Mouse (Mus musculus): Measurements from ENCODE around the gene Rdh14. TPM values are rescaled to one million over a fixed set of nuclear protein-coding genes. Genes with fewer than 3 reads are reported as not detected.

Rdh14 gene
- 4.5 and 6.4 TPM in 2 replicates for polyA plus RNA-seq (2012; rRNA removed)
- polyA plus RNA-seq (2014; fragmentation: Nextera tagmentation; extraction: Ambion mirVana) = 13.6 and 14.3 TPM in 2 replicates

GRCm38 (mm10) chr12:10390671-10391441 is at the start of gene Rdh14:
Gene Rdh14 (plus strand): TSS chr12:10390772.
- Histone ChIP-seq H3K9ac (replicated peaks) (peak within 1 kb of the TSS; percentile 93), H3K27me3 (ENCODE audit: control insufficient read depth, insufficient read depth, low read length) (no peaks in the 10 kb centered on the region), H3K4me1 (replicated peaks; ENCODE audit: control insufficient read depth in 2 of 2, insufficient read depth in 2 of 2, low read length in 1 of 2) (peaks cover 3 to 4% of the 10 kb centered on the region in 2 experiments; a peak in 3 of 4 replicates), H3K9me3 (ENCODE audit: control insufficient read depth, low read length) (no peaks in the 10 kb centered on the region), H3K27ac (peak within 1 kb of the TSS; percentile 62), H3K36me3 (replicated peaks; ENCODE audit: control insufficient read depth, insufficient read depth, low read depth) (no peaks in the 10 kb centered on the region), H3K4me2 (ENCODE audit: low read depth) (peak within 1 kb of the TSS; percentile 77), H3K4me3 (ENCODE audit: insufficient read depth in 1 of 2, low read depth in 2 of 2, low read length in 2 of 2) (peak within 1 kb of the TSS; percentile 74 to 89)
- TF ChIP-seq CTCF (IDR thresholded peaks at IDR 0.05; ENCODE audit: low read depth) (peak; percentile 80), EP300 (IDR thresholded peaks at IDR 0.05; ENCODE audit: low read depth) (no peak; the same call in 1 of the 2 replicates)
- DNase-seq (ENCODE audit: low read depth in 3 of 3, low spot score in 3 of 3) (peak; percentile 78), ATAC-seq (ENCODE audit: insufficient read depth) (peak; percentile 98)
- WGBS (ENCODE audit: insufficient replicate concordance) = under 1% methylated on average over 53 of the region's 53 CpGs

GRCm38 (mm10) chr12:10350706-10351105 is 39.9 kb upstream of the Rdh14 start:
- H3K36me3 ChIP-seq (replicated peaks; ENCODE audit: control insufficient read depth, insufficient read depth, low read depth) = no peaks in the 10 kb centered on the region
- DNase-seq (ENCODE audit: low read depth in 3 of 3, low spot score in 3 of 3) = no peak
- WGBS (ENCODE audit: insufficient replicate concordance) = 56% methylated on average over 3 of the region's 3 CpGs
- H3K4me3 ChIP-seq (ENCODE audit: insufficient read depth in 1 of 2, low read depth in 2 of 2, low read length in 2 of 2) = no peak overlapping the region
- no peak for TF ChIP-seq CTCF (IDR thresholded peaks at IDR 0.05; ENCODE audit: low read depth)
- TF ChIP-seq EP300 (IDR thresholded peaks at IDR 0.05; ENCODE audit: low read depth) = no peak
- ATAC-seq (ENCODE audit: insufficient read depth) = no peak
- no peak overlapping the region for H3K4me2 ChIP-seq (ENCODE audit: low read depth)
- no peaks in the 10 kb centered on the region for H3K27me3 ChIP-seq (ENCODE audit: control insufficient read depth, insufficient read depth, low read length)
- H3K27ac ChIP-seq = no peak overlapping the region
- no peak overlapping the region for H3K9ac ChIP-seq (replicated peaks)
- no peaks in the 10 kb centered on the region for H3K9me3 ChIP-seq (ENCODE audit: control insufficient read depth, low read length)
- no peaks in the 10 kb centered on the region for H3K4me1 ChIP-seq (replicated peaks; ENCODE audit: control insufficient read depth in 2 of 2, insufficient read depth in 2 of 2, low read length in 1 of 2)

GRCm38 (mm10) chr12:10357756-10358155 is 32.8 kb upstream of the Rdh14 start:
- 39% methylated on average over 6 of the region's 6 CpGs for WGBS (ENCODE audit: insufficient replicate concordance)
- no peak overlapping the region for H3K4me3 ChIP-seq (ENCODE audit: insufficient read depth in 1 of 2, low read depth in 2 of 2, low read length in 2 of 2)
- H3K4me1 ChIP-seq (replicated peaks; ENCODE audit: control insufficient read depth in 2 of 2, insufficient read depth in 2 of 2, low read length in 1 of 2) = no peaks in the 10 kb centered on the region
- H3K9ac ChIP-seq (replicated peaks) = no peak overlapping the region
- no peaks in the 10 kb centered on the region for H3K27me3 ChIP-seq (ENCODE audit: control insufficient read depth, insufficient read depth, low read length)
- TF ChIP-seq EP300 (IDR thresholded peaks at IDR 0.05; ENCODE audit: low read depth) (no peak), CTCF (IDR thresholded peaks at IDR 0.05; ENCODE audit: low read depth) (no peak)
- no peak overlapping the region for H3K27ac ChIP-seq
- H3K36me3 ChIP-seq (replicated peaks; ENCODE audit: control insufficient read depth, insufficient read depth, low read depth) = no peaks in the 10 kb centered on the region
- H3K4me2 ChIP-seq (ENCODE audit: low read depth) = no peak overlapping the region
- DNase-seq (ENCODE audit: low read depth in 3 of 3, low spot score in 3 of 3) (no peak), ATAC-seq (ENCODE audit: insufficient read depth) (no peak)
- H3K9me3 ChIP-seq (ENCODE audit: control insufficient read depth, low read length) = no peaks in the 10 kb centered on the region

GRCm38 (mm10) chr12:10369673-10370072 is 20.9 kb upstream of the Rdh14 start, which contains the start of gene Nt5c1b:
Gene Nt5c1b (plus strand): TSS chr12:10369973.
- H3K36me3 ChIP-seq (replicated peaks; ENCODE audit: control insufficient read depth, insufficient read depth, low read depth) = no peaks in the 10 kb centered on the region
- DNase-seq (ENCODE audit: low read depth in 3 of 3, low spot score in 3 of 3) = no peak
- H3K27ac ChIP-seq = no peak within 1 kb of the TSS
- no peak within 1 kb of the TSS for H3K9ac ChIP-seq (replicated peaks)
- WGBS (ENCODE audit: insufficient replicate concordance) = 34% methylated on average over 3 of the region's 3 CpGs
- no peaks in the 10 kb centered on the region for H3K27me3 ChIP-seq (ENCODE audit: control insufficient read depth, insufficient read depth, low read length)
- H3K4me2 ChIP-seq (ENCODE audit: low read depth) = no peak within 1 kb of the TSS
- no peaks in the 10 kb centered on the region for H3K9me3 ChIP-seq (ENCODE audit: control insufficient read depth, low read length)
- H3K4me3 ChIP-seq (ENCODE audit: insufficient read depth in 1 of 2, low read depth in 2 of 2, low read length in 2 of 2) = no peak within 1 kb of the TSS
- H3K4me1 ChIP-seq (replicated peaks; ENCODE audit: control insufficient read depth in 2 of 2, insufficient read depth in 2 of 2, low read length in 1 of 2) = no peaks in the 10 kb centered on the region
- no peak for TF ChIP-seq CTCF (IDR thresholded peaks at IDR 0.05; ENCODE audit: low read depth)
- TF ChIP-seq EP300 (IDR thresholded peaks at IDR 0.05; ENCODE audit: low read depth) = no peak
- no peak for ATAC-seq (ENCODE audit: insufficient read depth)

- no peak overlapping the region for H3K4me2 ChIP-seq (ENCODE audit: low read depth)
- ATAC-seq (ENCODE audit: insufficient read depth) (no peak), DNase-seq (ENCODE audit: low read depth in 3 of 3, low spot score in 3 of 3) (no peak)
- H3K36me3 ChIP-seq (replicated peaks; ENCODE audit: control insufficient read depth, insufficient read depth, low read depth) = no peaks in the 10 kb centered on the region
- no peak overlapping the region for H3K9ac ChIP-seq (replicated peaks)
- H3K4me3 ChIP-seq (ENCODE audit: insufficient read depth in 1 of 2, low read depth in 2 of 2, low read length in 2 of 2) = no peak overlapping the region
- TF ChIP-seq EP300 (IDR thresholded peaks at IDR 0.05; ENCODE audit: low read depth) = no peak
- no peak for TF ChIP-seq CTCF (IDR thresholded peaks at IDR 0.05; ENCODE audit: low read depth)
- no peaks in the 10 kb centered on the region for H3K4me1 ChIP-seq (replicated peaks; ENCODE audit: control insufficient read depth in 2 of 2, insufficient read depth in 2 of 2, low read length in 1 of 2)
- WGBS (ENCODE audit: insufficient replicate concordance) = 79% methylated on average over 1 of the region's 1 CpGs
- H3K9me3 ChIP-seq (ENCODE audit: control insufficient read depth, low read length) = no peaks in the 10 kb centered on the region
- no peak overlapping the region for H3K27ac ChIP-seq
- no peaks in the 10 kb centered on the region for H3K27me3 ChIP-seq (ENCODE audit: control insufficient read depth, insufficient read depth, low read length)
Measured at GRCm38 (mm10) chr12:10400788-10401187, 10.2 kb downstream of the Rdh14 start.

All from liver, embryonic 14.5 days (tissue).